Mouse (Mus musculus) adrenal gland, adult (tissue): ENCODE measurements at regions not wholly inside any gene's neighbourhood (a gene's known extent, or its start where the extent isn't known, plus 50 kb on each side); places are given as distances from the start of the nearest gene placed in this dataset.

Source experiments
- DNase-seq, 2 experiments: peaks; one replicate each; pipeline ENCODE4 v3.0.0; 2022 to 2023; ENCODE audit warnings: low spot score in 1 of 2; ENCODE audit not compliant: inconsistent age in 2 of 2

GRCm38 (mm10) chr8:107851236-107852043 lies 91.0 kb upstream of the Zfhx3 start:
- no peak for DNase-seq

DNA sequence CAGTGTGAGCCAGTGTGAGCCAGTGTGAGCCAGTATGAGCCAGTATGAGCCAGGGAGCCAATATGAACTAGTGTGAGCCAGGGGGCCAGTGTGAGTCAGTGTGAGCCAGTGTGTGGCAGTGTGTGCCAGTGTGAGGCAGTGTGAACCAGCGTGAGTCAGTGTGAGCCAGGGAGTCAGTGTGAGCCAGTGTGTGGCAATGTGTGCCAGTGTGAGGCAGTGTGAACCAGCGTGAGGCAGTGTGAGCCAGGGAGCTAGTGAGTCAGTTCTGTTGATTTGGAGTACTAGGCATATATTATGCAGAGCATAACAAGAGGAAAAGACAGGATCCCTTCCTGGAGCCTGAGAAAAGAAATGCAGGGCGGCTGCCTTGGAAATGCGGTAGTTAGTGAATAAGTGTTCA lies 82.7 kb upstream of the Zfhx3 start:
- no peak for DNase-seq

DNA sequence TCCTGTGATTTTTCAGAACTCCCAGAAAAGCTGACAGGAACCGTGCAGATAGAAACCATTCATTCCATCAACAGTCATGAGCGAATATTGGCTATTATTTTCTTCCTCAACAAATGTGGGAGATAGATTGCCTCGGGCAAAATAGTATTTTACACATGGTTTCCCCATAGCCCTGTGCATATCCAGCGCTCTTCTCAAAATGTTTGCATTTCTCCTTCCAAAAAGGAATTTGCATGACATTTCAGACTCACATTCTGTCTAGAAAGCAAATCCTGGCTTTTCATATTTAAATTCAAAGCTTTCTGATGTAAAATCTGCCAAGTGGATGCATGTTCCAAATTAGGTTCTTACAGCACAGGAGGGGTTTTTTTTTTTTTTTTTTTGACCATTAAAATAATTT lies 82.2 kb upstream of the Zfhx3 start:
- DNase-seq, result no peak

DNA sequence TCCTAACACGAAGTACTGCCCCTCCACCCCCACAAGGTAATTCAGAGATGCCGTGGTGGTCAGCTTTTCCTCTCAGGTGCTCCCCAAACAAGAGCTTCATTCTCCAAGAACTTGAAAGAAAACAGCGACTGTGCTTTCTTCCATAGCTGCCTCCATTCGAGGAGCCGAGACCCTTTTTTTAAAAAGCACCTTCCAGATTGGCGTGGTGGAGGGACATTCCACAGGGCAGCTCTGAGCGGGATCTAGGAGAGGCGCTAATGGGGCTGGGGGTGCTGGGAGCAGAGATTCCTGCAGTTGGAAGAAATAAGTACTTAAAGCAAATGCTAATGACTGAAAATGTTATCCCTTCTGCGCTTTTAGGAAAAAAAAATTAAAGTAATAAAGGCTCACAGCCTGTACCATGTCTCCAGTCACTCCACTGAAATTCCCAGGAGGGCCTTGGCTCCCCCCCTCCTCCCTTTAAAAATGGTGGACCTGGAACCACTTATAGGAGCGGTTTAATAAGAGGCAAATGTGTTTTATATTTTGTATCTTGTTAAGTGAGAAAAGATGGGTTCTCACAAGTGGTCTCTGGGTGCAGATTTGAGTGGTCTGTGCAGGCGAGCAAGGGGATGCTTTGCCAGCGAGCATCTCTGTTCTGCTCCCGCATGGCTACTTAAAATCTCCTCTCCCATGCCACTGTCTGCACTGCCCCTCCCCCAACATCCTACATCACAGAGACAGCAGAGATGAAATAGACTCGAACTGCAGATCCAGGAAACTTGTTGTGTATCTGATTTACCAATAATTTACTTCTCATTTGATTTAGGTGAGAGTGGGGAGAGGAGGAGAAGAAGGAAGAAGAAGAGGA lies 77.4 kb upstream of the Zfhx3 start:
- DNase-seq, result no peak

GRCm38 (mm10) chr8:107865744-107866143 lies 76.7 kb upstream of the Zfhx3 start:
- DNase-seq, result no peak

GRCm38 (mm10) chr8:107871718-107872117 lies 70.7 kb upstream of the Zfhx3 start:
- DNase-seq, result no peak

GRCm38 (mm10) chr8:107872121-107872520 lies 70.3 kb upstream of the Zfhx3 start:
- DNase-seq, result no peak

GRCm38 (mm10) chr8:107876455-107876854 lies 66.0 kb upstream of the Zfhx3 start:
- DNase-seq, result no peak

GRCm38 (mm10) chr8:107881851-107882250 lies 60.6 kb upstream of the Zfhx3 start:
- peak; percentile 55 to 85 for DNase-seq

DNA sequence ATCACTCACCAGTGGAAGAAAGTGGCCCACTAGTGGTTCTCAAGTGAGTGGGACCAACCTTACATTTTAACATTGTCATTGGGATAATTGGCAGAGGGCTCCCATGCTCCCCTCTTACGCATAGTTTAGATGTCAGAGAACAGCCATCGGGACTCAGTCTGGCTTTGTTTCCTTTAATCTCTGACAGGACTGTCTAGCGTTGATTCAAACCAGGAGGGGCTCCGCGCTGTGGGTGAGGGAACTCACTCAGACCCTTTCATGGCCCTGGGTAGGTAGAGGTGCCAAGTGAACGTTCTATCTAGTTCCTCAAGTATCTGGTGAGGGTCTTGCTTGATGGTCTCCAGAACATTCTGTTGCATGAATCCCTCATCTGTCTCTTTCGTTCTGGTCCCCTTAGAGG lies 56.9 kb upstream of the Zfhx3 start:
- DNase-seq, result no peak

- no peak for DNase-seq
Observed at GRCm38 (mm10) chr8:107885971-107886370, 56.5 kb upstream of the Zfhx3 start.

- DNase-seq, result no peak
Observed at GRCm38 (mm10) chr8:107886516-107887253, 55.8 kb upstream of the Zfhx3 start.

DNA sequence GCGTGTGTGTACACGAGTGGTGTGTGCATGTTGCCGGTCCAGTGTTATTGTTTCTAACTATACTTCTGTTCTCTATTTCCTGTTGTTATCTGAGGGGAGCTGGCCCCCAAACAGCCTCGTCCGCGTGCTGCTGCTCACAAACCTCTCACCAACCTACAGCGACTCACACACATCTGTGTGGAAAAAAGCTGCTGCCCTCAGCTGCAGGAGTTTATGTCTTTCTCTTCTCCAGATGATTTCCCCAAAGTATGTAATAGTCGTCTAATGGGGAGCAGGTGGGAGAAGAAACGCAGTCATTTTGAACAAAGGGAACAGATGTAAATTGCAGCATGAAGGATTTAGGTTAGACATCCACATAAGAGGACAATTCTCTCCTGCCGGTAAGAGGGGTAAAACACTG lies 55.1 kb upstream of the Zfhx3 start:
- DNase-seq, result no peak

GRCm38 (mm10) chr8:107890922-107891321 lies 51.5 kb upstream of the Zfhx3 start:
- DNase-seq, result no peak
